Mouse (Mus musculus) hematopoietic stem cell, adult 5-6 weeks (primary cell): ENCODE data around the gene Pde4d. TPM values are rescaled to one million over a fixed set of nuclear protein-coding genes. Genes with fewer than 3 reads are reported as not detected.
A peak's percentile ranks its signal among the peaks of the same experiment; 100 is the strongest.

Experiments used
- ATAC-seq, 2 experiments: fragments of 125-278 bp in 1 of 2; replicated peaks in 1 of 2; 2 replicates each; pipeline ENCODE4 v1.8.0; 2016 to 2017; ENCODE audit warnings: inconsistent platforms in 2 of 2, mild to moderate bottlenecking in 2 of 2, moderate number of reproducible peaks in 2 of 2, low read depth in 1 of 2, moderate TSS enrichment in 1 of 2; ENCODE audit not compliant: low FRiP score in 2 of 2, poor library complexity in 2 of 2, severe bottlenecking in 2 of 2, insufficient read depth in 1 of 2, low TSS enrichment in 1 of 2
- total RNA-seq: library from RNA; stranded (forward); fragments of 172-1452, 232-1000 nt; gene quantifications from 2 replicates; pipeline ENCODE4 v1.2.3, GENCODE M21; 2017

Gene Pde4d
- total RNA-seq, 1 experiment from 2014 or later, result 29.6 TPM

GRCm38 (mm10) chr13:109255634-109256033 is 805.9 kb downstream of the Pde4d start:
- no peak for ATAC-seq

- ATAC-seq, result peak; percentile 25 to 35; a peak in 3 of 4 replicates
Observed at GRCm38 (mm10) chr13:109260220-109260795, 810.6 kb downstream of the Pde4d start.

GRCm38 (mm10) chr13:109260796-109261516 is 811.2 kb downstream of the Pde4d start:
- ATAC-seq, result no peak

DNA sequence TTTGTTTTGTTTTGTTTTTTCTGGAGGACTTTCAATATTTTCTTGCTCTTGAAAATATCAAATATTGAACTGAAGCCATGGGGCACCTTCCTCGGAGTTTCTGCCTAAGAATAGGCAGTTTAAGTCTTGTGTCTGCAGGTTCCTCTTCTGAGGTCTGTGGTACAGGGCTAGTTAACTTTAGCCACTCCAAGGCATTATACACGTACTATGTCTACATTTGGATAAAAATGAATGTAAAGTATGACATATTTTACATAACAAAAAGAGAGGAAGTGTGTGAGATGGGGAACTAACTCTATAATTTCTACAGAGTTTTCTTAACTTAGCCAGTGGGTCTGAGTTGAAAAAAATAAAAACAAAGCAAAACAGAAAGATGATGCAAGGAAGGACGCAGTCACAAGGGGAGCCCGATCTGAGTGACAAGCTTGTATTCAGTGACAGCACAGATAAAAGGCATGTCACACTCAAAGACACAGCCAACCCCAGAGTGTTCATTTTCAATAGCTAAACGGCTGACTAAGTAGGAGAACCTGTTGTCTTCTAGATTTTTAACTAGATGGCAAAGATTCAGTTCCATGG is 812.0 kb downstream of the Pde4d start:
- ATAC-seq, result peak; percentile 67 to 75

DNA sequence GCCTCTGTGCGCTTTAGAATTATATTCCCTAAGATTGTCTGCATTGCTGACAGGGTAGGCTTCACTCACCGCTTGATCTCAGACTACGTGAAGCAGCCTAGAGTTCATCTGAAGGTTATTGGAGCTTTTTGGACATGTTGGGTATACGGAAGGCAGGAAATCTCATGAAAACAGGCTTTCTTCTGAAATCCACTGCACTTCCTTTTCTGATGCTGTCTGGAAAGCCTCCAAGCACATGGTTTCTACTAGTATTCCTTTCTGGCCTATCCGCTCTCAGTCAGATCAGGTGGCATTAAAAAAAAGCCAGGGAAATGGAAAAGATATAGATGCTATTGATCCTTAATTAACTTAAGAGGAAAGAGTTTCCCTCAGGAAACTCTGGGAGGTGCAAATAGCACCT is 812.8 kb downstream of the Pde4d start:
- no peak for ATAC-seq

- ATAC-seq, result peak in 1 of 2 experiments; percentile 43; a peak in 2 of 4 replicates
Observed at GRCm38 (mm10) chr13:109263833-109264232, 814.1 kb downstream of the Pde4d start.

DNA sequence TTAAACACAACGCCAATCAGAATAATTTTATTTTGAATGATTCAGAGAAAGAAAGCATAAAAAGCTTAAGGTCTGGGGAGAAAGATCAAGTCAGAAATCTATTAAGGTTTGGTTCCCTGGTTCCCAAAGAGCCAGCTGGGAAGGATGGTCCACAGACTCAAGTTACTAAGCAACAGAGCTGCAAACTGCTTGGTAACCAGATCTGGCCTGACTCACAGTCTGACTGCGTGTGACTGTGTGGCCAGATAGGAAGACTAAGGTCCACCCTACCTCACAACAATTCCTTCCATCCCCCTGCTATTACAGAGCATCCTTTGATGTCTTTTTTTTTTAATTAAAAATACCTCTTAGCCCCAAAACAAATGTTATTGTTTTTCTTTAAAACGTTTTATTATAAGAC is 818.5 kb downstream of the Pde4d start:
- no peak for ATAC-seq

- ATAC-seq, result no peak
Observed at GRCm38 (mm10) chr13:109268659-109269322, 819.0 kb downstream of the Pde4d start.

- no peak for ATAC-seq
Observed at GRCm38 (mm10) chr13:109274869-109275268, 825.1 kb downstream of the Pde4d start.

DNA sequence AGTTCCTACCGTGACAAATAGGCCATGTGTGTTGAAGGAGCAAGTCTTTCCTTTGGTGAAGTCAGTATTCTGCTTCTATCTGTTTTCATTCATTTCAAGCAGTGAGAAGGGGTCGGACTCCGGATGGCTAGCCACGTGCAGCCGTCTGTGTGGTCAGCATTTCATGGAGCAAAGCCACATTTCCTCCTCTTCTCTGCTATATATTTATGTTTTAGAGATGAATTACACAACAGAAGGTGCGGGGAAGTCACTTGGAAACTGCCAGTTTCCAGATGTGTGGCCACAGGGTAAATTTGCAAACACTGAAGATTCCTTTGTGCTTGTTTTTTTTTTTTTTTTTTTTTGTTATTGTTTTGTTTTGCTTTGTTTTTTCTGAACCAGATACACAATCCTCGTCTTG is 828.0 kb downstream of the Pde4d start:
- no peak for ATAC-seq

- no peak for ATAC-seq
Observed at GRCm38 (mm10) chr13:109278504-109278912, 828.8 kb downstream of the Pde4d start.

DNA sequence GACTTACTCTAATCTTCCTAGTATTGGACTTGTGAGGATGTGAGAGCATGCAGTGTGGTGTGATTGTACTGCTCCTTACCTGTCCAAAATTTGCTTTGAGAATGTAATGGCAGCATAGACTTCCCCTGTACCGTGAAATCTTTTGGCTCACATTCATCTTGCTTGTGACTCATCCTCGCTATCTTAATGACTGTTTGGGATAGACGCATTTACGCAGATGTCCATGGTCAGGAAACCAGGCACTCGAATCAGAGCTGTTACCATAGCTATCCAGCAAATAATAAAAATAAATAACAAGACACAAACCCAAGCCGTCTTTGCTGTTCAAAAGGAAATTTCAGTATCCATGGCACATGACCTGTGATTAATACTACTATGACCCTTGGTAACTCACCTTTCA is 829.5 kb downstream of the Pde4d start:
- no peak for ATAC-seq

- no peak for ATAC-seq
Observed at GRCm38 (mm10) chr13:109280433-109280832, 830.7 kb downstream of the Pde4d start.

DNA sequence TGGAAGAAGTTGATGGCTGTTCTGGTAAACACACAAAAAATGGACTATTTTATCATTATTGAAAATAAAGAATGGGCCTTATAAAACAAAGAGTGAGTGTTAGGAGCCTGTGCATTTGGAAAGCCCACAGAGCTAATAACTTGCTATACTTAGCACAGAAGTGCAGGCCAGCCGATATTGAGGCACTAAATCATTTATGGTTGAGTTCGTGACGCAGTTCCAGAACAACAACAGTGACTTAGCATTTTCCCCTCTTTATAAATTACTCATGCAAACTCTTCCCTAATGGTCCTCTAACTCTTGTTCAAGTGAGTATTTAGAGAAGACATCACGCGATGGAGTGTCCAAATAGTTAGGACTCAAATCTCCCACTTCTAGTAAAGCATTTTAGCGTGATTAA is 837.7 kb downstream of the Pde4d start:
- ATAC-seq, result peak; percentile 94

DNA sequence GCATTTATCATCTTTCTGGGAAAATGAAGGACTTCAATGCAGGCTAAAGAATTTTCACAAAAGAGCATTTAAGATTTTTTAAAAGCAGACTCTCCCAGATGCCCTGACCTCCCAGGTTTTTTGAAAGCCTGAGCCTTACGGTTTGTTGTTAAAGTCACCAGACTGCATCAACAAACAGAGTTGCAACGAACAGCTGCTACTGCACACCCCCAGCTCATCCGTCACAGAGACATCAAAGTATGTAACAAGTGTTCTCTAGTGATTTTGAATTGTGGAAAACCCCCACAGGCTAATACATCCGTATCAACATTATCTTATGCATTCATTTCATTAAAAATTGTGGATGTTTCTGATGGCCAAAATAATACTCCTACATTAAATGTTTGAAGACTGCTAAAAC is 841.2 kb downstream of the Pde4d start:
- ATAC-seq, result no peak

GRCm38 (mm10) chr13:109293011-109293410 is 843.3 kb downstream of the Pde4d start:
- ATAC-seq, result no peak

DNA sequence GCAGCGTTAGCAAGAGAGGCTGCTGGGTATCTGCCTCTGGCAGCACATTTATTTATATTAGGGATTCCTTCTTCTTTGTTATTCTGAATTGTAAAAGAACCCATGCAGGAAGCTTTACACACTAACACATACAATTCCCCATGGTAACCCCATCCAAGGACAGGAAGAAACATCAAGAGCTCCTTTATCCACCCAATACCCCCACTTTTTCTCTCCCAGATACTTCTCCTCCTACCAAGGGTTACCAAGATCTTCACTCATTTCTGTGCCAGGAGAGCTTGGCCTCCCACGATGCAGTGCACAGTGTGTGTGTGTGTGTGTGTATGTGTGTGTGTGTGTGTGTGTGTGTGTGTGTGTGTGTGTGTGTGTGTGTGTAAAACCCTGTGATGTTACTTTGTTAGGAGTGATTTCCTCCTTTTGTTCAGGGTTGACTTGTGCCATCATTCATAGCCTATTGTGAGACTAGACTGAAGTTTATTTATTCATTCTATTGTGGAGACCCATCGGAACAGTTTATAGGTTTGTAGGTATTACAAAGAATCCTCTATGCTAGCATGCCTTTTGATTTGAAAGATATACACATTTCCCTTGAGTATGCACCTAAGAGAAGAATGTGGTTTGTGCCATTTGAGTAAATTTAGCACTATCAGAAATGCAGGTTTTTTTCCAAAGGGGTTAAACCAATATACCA is 846.7 kb downstream of the Pde4d start:
- ATAC-seq, result no peak

DNA sequence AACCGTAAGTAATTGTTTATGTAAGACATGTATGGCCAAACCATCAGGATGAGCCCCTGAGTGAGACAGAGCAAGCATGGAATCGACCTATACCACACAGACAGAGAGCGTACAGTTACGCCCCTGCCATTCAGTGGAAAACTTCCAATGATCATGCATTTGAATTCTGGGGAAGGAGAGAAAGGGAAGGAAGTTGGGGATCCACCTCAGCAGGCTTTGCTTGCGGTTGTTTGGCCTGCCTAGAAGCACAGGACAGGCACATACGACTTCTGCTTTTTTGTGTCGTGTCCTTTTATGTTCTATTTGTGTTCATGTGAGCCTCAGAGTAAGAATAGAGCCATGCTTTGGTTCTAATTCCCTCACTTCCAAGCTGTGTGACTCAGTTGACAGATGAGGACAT is 849.1 kb downstream of the Pde4d start:
- peak; percentile 95 for ATAC-seq
